Mouse (Mus musculus) adrenal gland, adult (tissue): ENCODE measurements around the gene Nup107.
A peak's percentile ranks its signal among the peaks of the same experiment; 100 is the strongest.

Source experiments
- DNase-seq, 2 experiments: peaks; one replicate each; pipeline ENCODE4 v3.0.0; 2022 to 2023; ENCODE audit warnings: low spot score in 1 of 2; ENCODE audit not compliant: inconsistent age in 2 of 2

Gene Nup107

DNA sequence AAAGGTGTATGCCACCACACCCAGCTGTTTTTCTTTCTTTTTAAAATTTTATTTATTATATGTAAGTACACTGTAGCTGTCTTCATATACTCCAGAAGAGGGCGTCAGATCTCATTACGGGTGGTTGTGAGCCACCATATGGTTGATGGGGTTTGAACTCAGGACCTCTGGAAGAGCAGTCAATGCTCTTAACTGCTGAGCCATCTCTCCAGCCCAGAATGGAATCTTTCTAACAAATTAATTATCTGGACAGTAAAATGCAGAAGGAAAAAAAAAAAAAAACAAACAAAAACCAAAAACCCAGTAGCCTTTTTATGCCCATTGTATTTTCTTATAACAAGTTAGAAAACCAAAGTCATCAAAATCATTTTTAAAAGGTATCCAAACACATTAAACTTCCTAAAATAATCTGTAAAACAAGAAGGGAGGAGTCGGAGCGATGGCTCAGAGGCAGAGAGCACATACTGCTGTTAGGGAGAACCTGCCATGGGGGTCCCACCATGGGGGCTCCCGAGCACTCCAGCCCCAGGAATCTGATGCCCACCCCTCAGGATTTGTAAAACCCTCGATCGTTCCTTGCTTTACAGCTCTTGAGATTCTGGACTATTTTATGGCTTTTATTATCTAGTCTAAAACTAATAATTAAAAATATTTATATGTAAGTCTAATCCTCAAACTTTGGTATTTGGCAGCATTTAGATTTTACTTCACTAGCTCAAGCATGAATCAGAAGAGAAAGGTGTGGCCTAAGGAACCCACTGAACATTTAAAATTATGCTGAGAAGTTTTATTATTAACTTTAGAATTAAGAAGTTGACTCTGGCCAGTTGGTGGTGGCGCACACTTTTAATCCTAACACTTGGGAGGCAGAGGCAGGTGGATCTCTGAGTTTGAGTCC is 38.5 kb downstream of the Nup107 start:
- no peak for DNase-seq

DNA sequence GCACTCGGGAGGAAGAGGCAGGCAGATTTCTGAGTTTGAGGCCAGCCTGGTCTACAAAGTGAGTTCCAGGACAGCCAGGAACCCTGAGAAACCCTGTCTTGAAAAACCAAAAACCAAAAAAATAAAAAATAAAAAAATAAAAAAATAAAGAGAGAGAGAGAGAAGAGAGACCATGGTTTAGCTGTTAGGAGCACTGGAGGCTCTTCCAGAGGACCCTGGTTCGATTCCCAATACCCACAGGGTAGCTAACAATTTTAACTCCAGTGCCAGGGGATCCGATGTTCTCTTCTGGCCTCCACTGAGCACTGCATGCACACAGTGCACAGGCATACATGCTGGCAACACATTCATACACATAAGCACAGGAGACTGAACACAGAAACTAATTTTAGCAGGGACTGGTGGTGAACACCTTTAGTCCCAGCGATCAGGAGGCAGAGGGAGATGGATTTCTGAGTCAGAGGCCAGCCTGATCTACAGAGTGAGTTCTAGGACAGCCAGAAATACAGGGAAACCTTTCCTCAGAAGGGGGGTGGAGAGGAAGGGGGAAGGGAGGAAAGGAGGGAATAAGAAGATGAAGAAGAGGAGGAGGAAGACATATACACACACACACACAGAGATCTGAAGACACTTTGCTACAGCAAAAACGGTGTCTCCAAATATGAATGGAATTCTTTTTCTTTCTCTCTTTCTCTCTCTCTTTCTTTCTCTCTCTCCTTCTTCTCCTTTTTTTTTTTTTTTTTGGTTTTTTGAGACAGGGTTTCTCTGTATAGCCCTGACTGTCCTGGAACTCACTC is 39.5 kb downstream of the Nup107 start:
- no peak for DNase-seq

DNA sequence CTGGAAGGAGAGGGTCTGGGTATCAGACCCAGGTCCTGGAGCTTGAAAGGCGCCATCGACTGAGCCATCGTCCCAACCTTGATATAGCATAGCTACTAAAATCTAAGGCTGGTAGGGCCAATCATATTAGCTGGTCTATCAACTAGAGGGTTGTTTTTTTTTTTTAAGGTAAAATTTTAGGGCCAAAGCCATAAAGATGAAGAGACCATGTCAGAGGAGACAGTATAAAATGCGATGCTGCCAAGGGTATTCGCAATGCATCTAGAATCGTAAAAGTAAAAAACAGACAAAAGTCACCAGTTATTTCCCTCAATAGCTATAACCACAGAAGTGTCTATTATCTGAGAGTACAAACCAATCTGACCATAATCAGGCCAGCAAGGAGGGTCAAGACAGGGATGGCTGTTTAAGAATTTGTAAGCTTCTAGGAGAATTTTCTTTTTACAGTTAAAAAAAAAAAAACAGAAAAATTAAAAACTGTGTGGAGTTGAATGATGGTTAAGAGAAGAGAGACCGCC is 40.1 kb downstream of the Nup107 start:
- DNase-seq: no peak

DNA sequence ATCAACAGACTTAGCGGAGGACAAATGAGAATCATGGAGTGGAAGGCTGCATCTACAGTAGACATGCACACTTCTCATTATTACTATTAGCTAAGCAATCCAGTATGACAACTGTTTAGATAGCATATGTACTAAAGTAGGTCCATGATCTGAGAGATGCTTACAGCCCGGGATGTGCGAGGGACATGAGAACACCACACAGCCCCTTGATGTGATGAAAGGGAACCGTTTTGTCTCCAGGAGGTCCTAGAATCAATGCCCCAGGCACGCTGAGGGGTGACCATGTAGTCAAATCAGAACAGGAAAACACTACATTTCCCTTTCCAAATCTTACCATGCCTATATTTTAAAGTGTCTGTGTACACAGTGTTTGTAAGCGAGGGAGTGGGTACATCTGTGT is 40.8 kb downstream of the Nup107 start:
- no peak for DNase-seq

DNA sequence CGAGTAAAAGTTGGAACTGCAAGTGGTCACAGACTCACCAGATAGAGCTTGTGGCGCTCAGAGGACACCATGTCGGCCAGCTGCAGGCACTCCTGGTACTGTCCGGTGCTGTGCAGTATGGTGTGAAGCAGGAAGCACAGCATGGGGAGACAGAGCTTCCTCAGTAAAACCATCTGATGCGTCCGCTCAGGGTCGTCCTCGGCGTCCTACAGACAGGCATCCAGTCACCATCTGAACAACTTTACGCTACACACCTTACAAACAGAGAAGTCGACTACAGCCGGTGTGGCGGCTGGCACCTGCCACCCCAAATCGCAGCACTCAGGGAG is 41.3 kb downstream of the Nup107 start:
- DNase-seq: no peak

DNA sequence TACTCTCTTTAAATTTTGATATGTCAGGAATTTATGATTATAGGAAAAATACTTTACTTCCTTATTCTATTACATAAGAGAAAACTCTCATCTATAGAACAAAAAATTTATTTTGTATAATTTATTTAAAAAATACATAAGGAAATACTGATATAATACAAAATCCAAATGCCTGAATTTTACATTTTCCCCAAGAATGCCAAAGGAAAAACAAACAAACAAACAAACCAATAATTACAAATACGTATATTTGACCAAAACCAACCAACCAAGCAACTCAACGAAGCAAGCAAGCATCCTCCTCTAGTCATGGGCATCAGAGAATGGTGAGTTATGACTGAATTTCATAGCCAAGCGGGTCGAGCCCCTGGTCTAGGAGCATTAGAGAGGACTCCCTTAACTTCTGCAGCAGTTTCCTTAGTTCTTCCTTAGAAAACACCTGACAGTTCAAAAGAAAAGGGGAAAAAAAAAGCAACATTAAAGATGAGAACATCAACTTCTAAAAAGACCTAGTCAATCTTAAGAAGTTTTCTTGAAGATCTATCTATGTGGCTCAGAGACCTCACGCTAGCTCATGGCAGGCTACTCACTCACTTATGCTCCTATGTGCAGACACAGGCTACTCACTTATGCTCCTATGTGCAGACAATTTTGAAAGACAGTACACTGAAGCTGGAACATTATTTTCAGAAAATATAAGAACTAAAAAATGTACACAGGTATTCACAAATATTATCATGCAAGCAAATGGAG is 41.8 kb downstream of the Nup107 start:
- DNase-seq: no peak

DNA sequence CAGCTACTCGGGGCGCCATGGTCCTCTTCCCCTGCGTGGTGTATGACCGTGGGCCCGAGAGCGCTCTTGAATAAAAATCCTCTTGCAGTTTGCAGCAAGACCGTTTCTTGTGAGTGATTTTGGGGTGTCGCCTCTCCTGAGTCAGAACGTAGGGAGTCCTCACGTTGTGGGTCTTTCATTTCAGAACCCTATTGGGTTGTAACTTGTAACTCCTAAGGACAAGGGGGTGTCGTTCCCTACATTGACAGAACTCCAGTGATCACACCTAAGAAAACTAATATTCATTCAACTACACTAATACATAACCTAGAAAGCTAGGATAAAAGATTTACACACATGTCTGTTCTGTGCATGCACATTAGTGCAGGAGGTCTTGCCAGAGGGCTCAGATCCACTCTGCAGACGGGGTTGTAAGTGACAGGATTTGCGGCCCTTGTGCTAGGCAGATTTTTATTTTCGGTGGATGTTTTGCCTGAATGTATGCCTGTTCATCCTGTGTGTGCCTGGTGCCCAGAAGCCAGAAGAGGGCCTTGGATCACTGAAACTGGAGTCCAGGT is 42.6 kb downstream of the Nup107 start:
- no peak for DNase-seq

DNA sequence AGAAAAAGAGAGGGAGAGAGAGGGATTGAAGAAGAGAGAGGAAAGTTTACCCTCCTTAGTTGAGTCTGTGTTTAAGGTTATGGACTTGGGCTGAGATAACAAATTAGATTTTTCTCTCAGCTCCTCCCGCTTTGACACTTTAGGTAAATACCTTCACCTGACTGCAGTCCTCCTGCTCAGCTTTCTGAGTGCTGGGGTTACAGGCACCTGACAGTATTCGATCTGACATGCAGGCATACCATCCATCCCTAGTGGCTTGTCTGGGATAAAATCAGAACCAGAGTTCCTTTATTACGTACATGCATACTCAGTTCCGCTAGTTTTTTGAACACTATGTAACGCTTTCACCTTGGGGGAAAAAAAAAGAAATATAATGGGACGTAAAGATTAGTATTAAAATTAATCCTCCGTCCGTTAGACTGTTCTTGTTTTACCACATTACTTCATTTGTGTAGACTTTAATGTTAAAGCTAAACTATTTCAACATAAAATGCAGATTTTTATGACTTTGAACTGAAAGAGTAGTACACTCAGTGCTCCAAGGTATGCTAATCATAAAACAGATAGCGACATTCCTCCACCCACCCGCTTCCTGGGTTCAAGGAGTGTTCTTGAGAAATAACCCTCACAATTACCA is 43.3 kb downstream of the Nup107 start:
- DNase-seq: no peak

DNA sequence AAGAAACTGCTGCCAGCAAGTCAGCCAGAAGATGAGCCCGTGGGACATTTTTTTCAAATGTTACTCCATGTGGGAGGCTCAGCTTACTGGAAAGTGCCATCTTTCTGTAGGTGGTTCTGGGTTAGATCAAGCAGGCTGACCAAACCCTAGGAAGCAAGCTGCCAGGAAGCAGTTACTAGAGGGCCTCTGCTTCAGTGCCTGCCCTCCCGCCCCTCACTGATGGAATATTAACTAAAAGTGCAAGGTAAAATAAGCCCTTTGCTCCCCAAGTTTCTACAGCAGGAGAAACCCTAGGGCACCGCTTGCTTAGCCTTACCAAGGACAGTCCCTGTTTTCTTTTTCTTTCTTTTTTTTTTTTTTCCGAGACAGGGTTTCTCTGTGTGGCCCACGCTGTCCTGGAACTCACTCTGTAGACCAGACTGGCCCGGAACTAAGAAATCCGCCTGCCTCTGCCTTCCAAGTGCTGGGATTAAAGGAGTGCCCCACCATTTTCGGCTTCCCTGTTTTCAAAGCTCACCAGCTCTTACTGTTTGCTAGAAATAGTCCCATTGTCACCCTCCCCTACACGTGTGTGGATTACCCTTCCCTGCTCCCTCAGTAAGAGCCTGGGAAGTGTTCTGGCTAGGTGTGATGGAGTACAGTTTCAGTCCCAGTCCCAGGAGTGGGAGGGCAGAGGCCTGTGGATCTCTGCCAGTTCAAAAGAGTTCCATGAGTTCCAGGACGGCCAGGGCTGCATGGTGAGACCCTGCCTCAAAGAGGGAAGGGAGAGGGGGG is 44.0 kb downstream of the Nup107 start:
- no peak for DNase-seq

DNA sequence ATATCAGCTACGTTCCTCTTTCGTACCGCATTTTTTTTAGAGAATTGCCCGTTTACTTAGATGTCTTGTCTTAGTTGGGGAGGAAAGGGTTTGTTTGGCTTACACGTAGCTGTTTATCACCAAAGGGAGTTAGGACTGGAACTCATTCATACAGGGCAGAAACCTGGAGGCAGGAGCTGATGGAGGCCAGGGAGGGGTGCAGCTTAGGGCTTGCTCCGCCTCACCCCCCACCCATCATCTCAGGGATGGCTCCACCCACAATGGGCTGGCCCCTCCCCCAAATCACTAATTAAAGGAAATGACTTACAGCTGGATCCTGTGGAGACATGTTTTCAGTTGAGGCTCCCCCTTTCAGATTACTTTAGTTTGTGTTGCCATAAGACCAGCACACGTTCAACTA is 44.8 kb downstream of the Nup107 start:
- no peak for DNase-seq

DNA sequence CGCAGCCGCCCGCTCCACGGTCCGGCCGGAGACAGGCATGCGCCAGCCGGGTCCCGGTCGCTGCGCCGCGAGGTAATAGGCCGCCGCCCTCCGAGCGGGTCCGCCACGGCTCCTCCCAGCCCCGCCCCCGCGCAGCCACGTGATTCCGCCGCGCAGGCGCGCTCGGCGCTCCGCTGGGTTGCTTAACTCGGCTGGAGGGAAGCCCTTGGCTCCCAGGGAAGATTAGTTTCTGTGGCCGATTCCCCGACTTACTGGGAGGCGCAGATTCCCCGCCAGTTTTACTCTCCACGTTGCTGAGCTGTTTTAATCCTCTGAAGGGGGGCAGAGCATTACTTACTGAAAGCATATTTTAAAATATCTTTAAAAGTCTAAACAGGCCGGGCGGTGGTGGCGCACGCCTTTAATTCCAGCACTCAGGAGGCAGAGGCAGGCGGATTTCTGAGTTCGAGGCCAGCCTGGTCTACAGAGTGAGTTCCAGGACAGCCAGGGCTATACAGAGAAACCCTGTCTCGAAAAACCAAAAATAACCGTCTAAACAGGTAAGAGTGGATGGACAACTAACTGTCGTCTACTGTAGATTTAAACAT is 46.1 kb downstream of the Nup107 start, which contains the start of gene Slc35e3:
TSS of gene Slc35e3 (minus strand) at position 69 of the 587 bp plus-strand sequence.
- peak; percentile 97 to 98 for DNase-seq

DNA sequence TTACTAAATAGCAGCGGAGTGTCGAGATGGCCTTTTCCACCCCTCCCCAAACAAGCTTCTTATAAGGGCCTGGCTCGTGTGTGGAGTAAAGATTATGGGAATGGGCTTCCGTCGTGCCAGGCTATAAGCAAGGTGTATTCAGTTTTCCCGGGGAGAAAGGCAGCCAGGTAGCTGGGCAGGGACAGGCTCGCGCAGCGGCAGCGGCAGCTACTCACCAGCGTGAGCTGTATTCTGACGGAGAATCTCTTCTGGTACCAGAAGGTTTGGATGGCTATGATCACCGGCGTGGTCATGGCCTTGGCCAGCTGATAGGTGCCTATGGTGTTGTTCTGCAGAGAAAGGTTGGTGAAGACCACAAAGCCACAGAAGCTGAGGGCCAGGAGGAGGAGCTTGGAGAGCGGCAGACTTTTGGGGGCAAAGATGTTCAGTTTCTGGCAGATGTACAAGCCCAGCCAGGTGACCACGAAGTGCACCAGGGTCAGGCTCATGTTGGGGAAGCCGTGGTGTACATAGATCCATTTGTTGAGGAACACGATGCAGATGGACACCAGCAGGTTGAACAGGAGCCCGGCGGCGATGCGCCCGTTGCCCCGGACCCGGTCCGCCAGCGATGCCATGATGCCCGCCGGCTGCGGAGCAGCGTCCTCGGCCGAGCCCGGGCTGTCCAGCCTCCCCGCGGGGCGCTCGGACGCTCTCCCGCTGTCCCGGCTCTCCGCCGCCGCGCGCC is 46.8 kb downstream of the Nup107 start:
- peak in 1 of 2 experiments; percentile 68 for DNase-seq

DNA sequence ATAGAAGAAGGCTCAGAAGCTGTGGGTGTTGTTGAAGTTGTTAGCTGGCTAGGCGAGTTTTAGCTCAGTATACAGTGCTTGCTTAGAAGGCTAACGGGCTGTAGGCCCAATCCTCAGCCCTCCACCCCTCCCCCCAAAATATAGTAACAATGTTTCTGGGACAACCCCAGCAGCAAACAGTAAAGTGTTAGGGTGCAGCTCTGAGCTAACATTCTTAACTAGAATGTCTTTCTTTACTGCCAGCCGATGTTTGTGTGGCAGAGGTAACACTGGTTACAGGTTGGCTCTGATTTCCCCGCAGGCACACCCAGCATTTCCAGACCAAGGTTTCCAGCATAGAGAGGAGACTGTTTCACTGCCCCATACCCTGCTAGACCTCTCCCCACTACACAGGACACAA is 48.6 kb downstream of the Nup107 start:
- DNase-seq: no peak

DNA sequence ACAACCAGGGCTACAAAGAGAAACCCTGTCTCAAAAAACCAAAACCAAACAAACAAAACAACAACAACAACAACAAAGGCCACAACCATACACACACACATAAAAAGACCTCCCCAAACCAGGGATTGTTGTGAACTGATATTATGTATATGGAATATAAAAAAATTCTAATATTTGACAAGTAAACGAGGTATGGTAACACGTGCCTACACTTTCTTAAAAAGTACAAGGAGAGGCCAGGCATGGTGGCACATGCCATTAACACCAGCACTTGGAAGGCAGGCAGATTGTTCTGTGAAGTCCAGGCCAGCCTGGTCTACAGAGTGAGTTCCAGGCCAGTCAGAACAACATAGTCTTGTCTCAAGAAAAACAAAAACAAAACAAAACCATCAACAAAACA is 49.3 kb downstream of the Nup107 start:
- no peak for DNase-seq

DNA sequence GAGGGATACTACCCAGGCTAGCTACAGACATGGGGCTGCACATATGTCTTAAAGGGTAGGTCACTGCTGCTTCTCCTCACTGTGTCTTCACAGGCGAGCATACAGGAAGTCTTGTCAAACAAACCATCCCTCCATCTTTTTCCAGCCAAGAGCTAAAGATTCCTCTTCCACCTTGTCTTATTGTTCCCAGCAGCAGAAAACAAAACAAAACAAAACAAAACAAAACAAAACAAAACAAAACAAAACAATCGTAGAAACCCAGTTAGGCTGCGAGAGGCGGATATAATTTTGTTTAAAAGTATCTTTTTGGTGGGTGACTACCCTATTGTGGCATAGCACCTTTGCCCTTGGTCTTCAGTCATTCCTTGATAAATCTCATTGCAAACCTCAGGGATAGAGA is 49.9 kb downstream of the Nup107 start:
- DNase-seq: no peak

DNA sequence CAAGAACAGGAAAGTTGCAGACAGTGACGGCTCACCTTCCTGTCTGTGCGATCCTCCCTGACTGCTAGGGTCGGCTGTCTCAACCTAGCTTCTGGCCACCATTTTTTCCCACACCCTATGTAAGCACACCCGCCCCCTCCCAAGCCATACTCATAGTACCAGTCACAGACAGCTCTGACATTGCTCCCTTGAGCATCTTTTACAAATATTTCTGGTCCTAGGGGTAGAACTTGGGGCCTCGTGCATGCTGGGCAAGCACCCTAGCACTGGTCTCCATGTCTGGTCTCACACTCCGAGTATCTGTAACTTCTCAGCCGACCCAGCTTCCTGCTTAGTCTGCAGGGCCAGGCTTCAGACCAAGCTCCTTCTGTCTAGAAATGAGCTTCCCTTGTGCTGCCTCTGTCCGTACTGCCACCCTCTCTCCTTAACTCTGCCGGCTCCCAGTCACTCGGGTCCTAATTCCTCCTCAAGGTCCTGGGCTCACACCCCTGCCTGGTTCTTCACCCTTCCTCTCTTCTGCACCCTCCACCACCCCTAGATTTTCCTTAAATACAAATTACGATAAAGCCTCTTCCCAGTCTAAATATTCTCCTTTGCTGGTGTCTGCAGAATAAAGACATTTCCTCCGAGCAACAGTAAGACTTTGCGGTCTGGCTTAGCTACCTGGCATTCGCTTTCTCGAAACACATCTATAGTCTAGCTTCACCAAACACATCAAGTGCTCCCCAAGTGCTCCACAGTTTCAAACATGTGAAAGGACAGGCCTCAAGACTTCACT is 50.6 kb downstream of the Nup107 start:
- no peak for DNase-seq

DNA sequence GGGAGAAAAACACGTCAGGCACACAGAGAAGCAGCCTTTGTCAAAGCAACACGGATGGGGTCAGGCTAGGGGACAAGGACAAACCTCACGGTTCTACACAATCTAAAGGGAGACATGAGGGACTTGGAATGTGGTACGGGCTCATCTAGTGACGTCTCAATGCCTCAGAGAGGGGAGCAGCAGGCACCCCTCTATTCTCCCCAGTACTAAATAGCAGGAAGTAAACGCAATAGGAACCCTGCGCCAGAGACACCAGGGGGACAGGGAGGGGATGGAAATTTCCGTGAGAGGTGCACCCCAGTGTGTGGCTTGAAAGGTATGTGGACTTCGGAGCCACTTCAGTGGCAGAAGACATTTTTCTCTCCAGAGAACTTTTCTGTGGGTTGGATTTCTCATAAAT is 51.6 kb downstream of the Nup107 start:
- no peak for DNase-seq

DNA sequence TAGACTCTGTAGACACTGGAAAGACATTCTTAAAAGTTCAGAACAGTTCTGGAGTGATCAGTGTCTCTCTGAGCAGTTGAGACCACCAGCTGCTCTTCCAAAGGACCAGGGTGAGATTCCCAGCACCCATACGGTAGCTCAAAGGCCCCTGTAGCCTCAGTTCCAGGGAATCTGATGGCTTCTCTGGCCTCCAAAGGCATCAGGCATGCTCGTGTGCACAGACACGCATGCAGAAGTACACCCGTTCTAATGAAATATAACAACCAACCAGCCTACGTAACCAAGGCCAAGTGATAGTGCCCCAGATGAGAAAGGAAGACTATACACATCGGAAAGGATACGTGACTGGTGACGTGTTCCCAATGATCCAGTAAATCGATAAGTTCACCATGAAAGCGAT is 52.3 kb downstream of the Nup107 start:
- DNase-seq: no peak
